Mouse (Mus musculus): ENCODE measurements at regions not wholly inside any gene's neighbourhood (a gene's known extent, or its start where the extent isn't known, plus 50 kb on each side); places are given as distances from the start of the nearest gene placed in this dataset.

DNA sequence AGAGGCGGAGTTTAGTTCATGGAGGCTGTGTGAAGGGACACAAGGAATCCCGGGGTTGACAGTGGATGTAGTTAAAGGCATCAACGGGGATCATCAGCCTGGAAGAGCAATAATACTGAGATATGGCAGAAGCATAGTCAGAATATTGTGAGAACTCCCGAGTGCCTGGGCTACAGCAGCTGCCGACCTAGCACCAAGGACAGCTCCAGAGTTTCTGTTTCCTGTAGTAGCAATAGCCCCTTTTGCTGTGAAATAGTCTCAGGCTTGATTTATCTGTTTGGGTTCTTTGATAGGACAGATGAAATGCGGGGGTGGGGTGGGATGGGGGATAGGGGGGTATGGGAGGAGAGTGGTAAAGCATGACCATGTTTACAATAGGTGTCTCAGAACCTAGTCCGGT is 131.8 kb downstream of the Adra2a start:
- TF ChIP-seq CTCF (IDR thresholded peaks at IDR 0.05; ENCODE audit: extremely low read depth, insufficient read depth, low read length) (no peak), POLR2A (IDR thresholded peaks at IDR 0.05; ENCODE audit: extremely low read depth, insufficient read depth, low read length) (no peak)
